Mouse (Mus musculus) liver, adult 2 months (tissue): ENCODE measurements around the gene Olfr1160. TPM values are rescaled to one million over a fixed set of nuclear protein-coding genes. Genes with fewer than 3 reads are reported as not detected.
A peak's percentile ranks its signal among the peaks of the same experiment; 100 is the strongest.
"Not testable (repeated sequence)": the region's sequence is repeated elsewhere in the genome, so short reads cannot be mapped to it uniquely, and the experiment has no call there.

ENCODE experiments used
- DNase-seq: peaks from one replicate; pipeline ENCODE4 v3.0.0-alpha.2; 2011; ENCODE audit warnings: low read depth, low spot score; ENCODE audit errors: extremely low read depth
- H3K27ac ChIP-seq: fragments of 200-500 bp; replicated peaks from 2 replicates; pipeline ENCODE4 v1.5.1; 2012; ENCODE audit warnings: low read depth, mild to moderate bottlenecking, control low read depth, inconsistent platforms, low read length; ENCODE audit not compliant: insufficient read depth
- H3K27me3 ChIP-seq: fragments of 200-500 bp; 2 replicates; pipeline ENCODE4 v1.6.1; 2012; ENCODE audit warnings: mild to moderate bottlenecking, moderate library complexity, low read length, inconsistent platforms; ENCODE audit not compliant: control insufficient read depth, insufficient read depth
- H3K36me3 ChIP-seq: fragments of 200-500 bp; 2 replicates; pipeline ENCODE4 v1.6.1; 2012; ENCODE audit warnings: low read length, inconsistent platforms; ENCODE audit not compliant: control insufficient read depth, insufficient read depth
- H3K4me1 ChIP-seq: fragments of 200-500 bp; 2 replicates; pipeline ENCODE4 v1.6.1; 2011; ENCODE audit warnings: low read length; ENCODE audit not compliant: control insufficient read depth, insufficient read depth
- H3K4me3 ChIP-seq: fragments of 200-500 bp; 2 replicates; pipeline ENCODE4 v1.5.1; 2011; ENCODE audit warnings: low read depth, mild to moderate bottlenecking, control low read depth, low read length, moderate library complexity; ENCODE audit not compliant: insufficient read depth
- H3K79me2 ChIP-seq: fragments of 200-500 bp; 2 replicates; pipeline ENCODE4 v1.6.1; 2012; ENCODE audit warnings: inconsistent platforms, mild to moderate bottlenecking, low read length, moderate library complexity; ENCODE audit not compliant: control insufficient read depth, insufficient read depth
- H3K9ac ChIP-seq: fragments of 200-500 bp; 2 replicates; pipeline ENCODE4 v1.6.1; 2012; ENCODE audit warnings: low read depth, mild to moderate bottlenecking, control low read depth, inconsistent platforms, low read length
- CTCF ChIP-seq: fragments of 200-500 bp; IDR thresholded peaks from 2 replicates; pipeline ENCODE4 v1.5.1; 2011; ENCODE audit warnings: low read depth, low read length, control low read depth
- POLR2A ChIP-seq: fragments of 200-500 bp; IDR thresholded peaks from 2 replicates; pipeline ENCODE4 v1.6.1; 2011; ENCODE audit warnings: low read length, control low read depth; ENCODE audit not compliant: insufficient read depth; ENCODE audit errors: extremely low read depth
- WGBS: fragments of 180-500 bp; shearing (Covaris S2); methylation state at CpG from one replicate; pipeline ENCODE4 v1.1.7; 2018; 5-methylcytosine and 5-hydroxymethylcytosine counted together
- polyA plus RNA-seq: library from polyadenylated mRNA; depleted of rRNA; stranded (reverse); fragments of >200 nt; gene quantifications from 2 replicates; pipeline ENCODE4 v1.2.3, GENCODE M21; 2012; rRNA removed
- total RNA-seq: library from RNA; depleted of rRNA; stranded (reverse); fragments of >200 nt; gene quantifications from 2 replicates; pipeline ENCODE4 v1.2.3, GENCODE M21; 2014; rRNA removed

Gene Olfr1160
- not detected in 2 replicates for total RNA-seq
- not detected in 2 replicates for polyA plus RNA-seq

- Histone ChIP-seq H3K27me3 (no peaks in the 10 kb centered on the region), H3K4me3 (no peak within 1 kb of the TSS), H3K4me1 (no peaks in the 10 kb centered on the region; the same call in 1 of the 2 replicates), H3K9ac (no peak within 1 kb of the TSS), H3K36me3 (no peaks in the 10 kb centered on the region), H3K79me2 (no peaks in the 10 kb centered on the region), H3K27ac (no peak within 1 kb of the TSS)
- TF ChIP-seq POLR2A (no peak), CTCF (no peak)
- DNase-seq, result peak; percentile 92
Measured at GRCm38 (mm10) chr2:88007515-88008318, at the start of gene Olfr1160. Olfr1160 (minus strand) TSS chr2:88008268.

- WGBS, result 78% methylated on average over 1 of the region's 1 CpGs
- H3K9ac ChIP-seq, result no peak within 1 kb of the TSS
- H3K27ac ChIP-seq, result no peak within 1 kb of the TSS
- no peak within 1 kb of the TSS for H3K4me3 ChIP-seq
- no peak for DNase-seq
- no peaks in the 10 kb centered on the region for H3K36me3 ChIP-seq
- H3K27me3 ChIP-seq, result no peaks in the 10 kb centered on the region
- H3K4me1 ChIP-seq, result no peaks in the 10 kb centered on the region
- TF ChIP-seq POLR2A, result no peak
- no peak for TF ChIP-seq CTCF
- H3K79me2 ChIP-seq, result no peaks in the 10 kb centered on the region
Measured at GRCm38 (mm10) chr2:88051029-88051428, 43.0 kb upstream of the Olfr1160 start, which contains the start of gene Olfr1162. Olfr1162 (minus strand) TSS chr2:88051129.

GRCm38 (mm10) chr2:88037599-88037998 lies 29.5 kb upstream of the Olfr1160 start, which contains the start of gene Olfr73:
Olfr73 (minus strand) TSS chr2:88037699.
- Histone ChIP-seq H3K9ac (no peak within 1 kb of the TSS), H3K36me3 (no peaks in the 10 kb centered on the region), H3K79me2 (no peaks in the 10 kb centered on the region), H3K4me1 (no peaks in the 10 kb centered on the region), H3K4me3 (no peak within 1 kb of the TSS), H3K27me3 (no peaks in the 10 kb centered on the region), H3K27ac (no peak within 1 kb of the TSS)
- no peak for TF ChIP-seq CTCF
- TF ChIP-seq POLR2A, result no peak
- no peak for DNase-seq

- H3K9ac ChIP-seq, H3K27ac ChIP-seq, H3K4me3 ChIP-seq, DNase-seq, H3K27me3 ChIP-seq, H3K36me3 ChIP-seq, H3K4me1 ChIP-seq, H3K79me2 ChIP-seq: not testable (repeated sequence)
- 83% methylated on average over 1 of the region's 1 CpGs for WGBS
Measured at GRCm38 (mm10) chr2:88022474-88022873, 14.4 kb upstream of the Olfr1160 start, which contains the start of gene Olfr1161. Olfr1161 (plus strand) TSS chr2:88022774.

GRCm38 (mm10) chr2:87989813-87990212 lies 18.3 kb downstream of the Olfr1160 start, which contains the start of gene Olfr1158:
Olfr1158 (plus strand) TSS chr2:87990113.
- Histone ChIP-seq H3K27ac (no peak within 1 kb of the TSS), H3K79me2 (no peaks in the 10 kb centered on the region), H3K4me1 (no peaks in the 10 kb centered on the region), H3K9ac (no peak within 1 kb of the TSS), H3K4me3 (no peak within 1 kb of the TSS), H3K27me3 (no peaks in the 10 kb centered on the region), H3K36me3 (no peaks in the 10 kb centered on the region)
- no peak for DNase-seq
- no peak for TF ChIP-seq POLR2A
- no peak for TF ChIP-seq CTCF

GRCm38 (mm10) chr2:87974563-87974962 lies 33.5 kb downstream of the Olfr1160 start, which contains the start of gene Olfr74:
Olfr74 (minus strand) TSS chr2:87974663.
- H3K36me3 ChIP-seq, result no peaks in the 10 kb centered on the region
- H3K4me3 ChIP-seq, result no peak within 1 kb of the TSS
- no peaks in the 10 kb centered on the region for H3K79me2 ChIP-seq
- DNase-seq, result no peak
- H3K9ac ChIP-seq, result no peak within 1 kb of the TSS
- H3K4me1 ChIP-seq, result no peaks in the 10 kb centered on the region
- H3K27ac ChIP-seq, result no peak within 1 kb of the TSS
- no peaks in the 10 kb centered on the region for H3K27me3 ChIP-seq
- WGBS, result 73% methylated on average over 3 of the region's 3 CpGs
- TF ChIP-seq CTCF (no peak), POLR2A (no peak)
